Mouse (Mus musculus) embryonic facial prominence, embryonic 10.5 days (tissue): ENCODE measurements around the gene Myo1b. TPM values are rescaled to one million over a fixed set of nuclear protein-coding genes. Genes with fewer than 3 reads are reported as not detected.
"Not testable (repeated sequence)": the region's sequence is repeated elsewhere in the genome, so short reads cannot be mapped to it uniquely, and the experiment has no call there.

Experiments used
- DNase-seq: peaks from one replicate; pipeline ENCODE4 v3.0.0-alpha.2; 2017; ENCODE audit warnings: low spot score
- H3K27ac ChIP-seq: fragments of 300-500 bp; sonication (generic); replicated peaks from 2 replicates; pipeline ENCODE4 v1.5.1; 2016; ENCODE audit warnings: mild to moderate bottlenecking
- H3K27me3 ChIP-seq: fragments of 300-500 bp; sonication (generic); replicated peaks from 2 replicates; pipeline ENCODE4 v1.6.1; 2016; ENCODE audit warnings: low read depth, mild to moderate bottlenecking; ENCODE audit not compliant: poor library complexity, severe bottlenecking
- H3K36me3 ChIP-seq: fragments of 300-500 bp; sonication (generic); replicated peaks from 2 replicates; pipeline ENCODE4 v1.6.1; 2016; ENCODE audit warnings: mild to moderate bottlenecking, moderate library complexity
- H3K4me1 ChIP-seq: fragments of 300-500 bp; sonication (generic); 2 replicates; pipeline ENCODE4 v1.6.1; 2016
- H3K4me3 ChIP-seq: fragments of 300-500 bp; sonication (generic); 2 replicates; pipeline ENCODE4 v1.5.1; 2016; ENCODE audit warnings: mild to moderate bottlenecking, moderate library complexity
- H3K9me3 ChIP-seq: fragments of 300-500 bp; sonication (generic); 2 replicates; pipeline ENCODE4 v1.6.1; 2016; ENCODE audit warnings: mild to moderate bottlenecking
- WGBS: fragments of 180-500 bp; shearing (Covaris S2); methylation state at CpG from one replicate; pipeline ENCODE4 v1.1.7; 2016; 5-methylcytosine and 5-hydroxymethylcytosine counted together
- polyA plus RNA-seq: library from polyadenylated mRNA; unstranded; fragments of >200 nt; fragmentation: Nextera tagmentation; extraction: Ambion mirVana; gene quantifications from 2 replicates; pipeline ENCODE4 v1.2.1, GENCODE M21; 2016

Gene Myo1b
- polyA plus RNA-seq, 1 experiment from 2014 or later, result 91.6 TPM

DNA sequence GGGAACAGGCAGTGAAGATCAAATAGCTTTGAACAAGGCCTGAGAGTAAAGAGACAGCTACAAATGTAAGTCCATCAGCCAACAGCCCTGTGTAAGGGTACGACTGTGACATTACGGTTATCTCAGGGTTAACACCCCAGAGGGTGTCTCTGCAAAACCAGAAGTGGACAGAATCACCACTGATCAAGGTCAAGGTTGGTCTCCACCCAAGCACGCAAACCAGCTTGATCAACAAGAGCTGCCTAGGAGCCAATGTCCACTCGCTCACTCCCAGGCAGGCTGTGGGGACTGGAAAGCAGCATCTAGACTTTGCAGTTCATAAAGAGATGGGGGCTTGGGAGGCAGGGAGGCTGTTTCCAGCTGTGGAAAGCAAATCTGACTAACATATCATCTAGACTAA is 23.9 kb downstream of the Myo1b start:
- WGBS, result 91% methylated on average over 4 of the region's 4 CpGs
- Histone ChIP-seq H3K27ac (no peak overlapping the region), H3K4me1 (peaks cover 62% of the 10 kb centered on the region), H3K9me3 (no peaks in the 10 kb centered on the region), H3K36me3 (peaks cover 13% of the 10 kb centered on the region; the same call in 1 of the 2 replicates), H3K27me3 (no peaks in the 10 kb centered on the region), H3K4me3 (no peak overlapping the region)
- DNase-seq, result no peak

DNA sequence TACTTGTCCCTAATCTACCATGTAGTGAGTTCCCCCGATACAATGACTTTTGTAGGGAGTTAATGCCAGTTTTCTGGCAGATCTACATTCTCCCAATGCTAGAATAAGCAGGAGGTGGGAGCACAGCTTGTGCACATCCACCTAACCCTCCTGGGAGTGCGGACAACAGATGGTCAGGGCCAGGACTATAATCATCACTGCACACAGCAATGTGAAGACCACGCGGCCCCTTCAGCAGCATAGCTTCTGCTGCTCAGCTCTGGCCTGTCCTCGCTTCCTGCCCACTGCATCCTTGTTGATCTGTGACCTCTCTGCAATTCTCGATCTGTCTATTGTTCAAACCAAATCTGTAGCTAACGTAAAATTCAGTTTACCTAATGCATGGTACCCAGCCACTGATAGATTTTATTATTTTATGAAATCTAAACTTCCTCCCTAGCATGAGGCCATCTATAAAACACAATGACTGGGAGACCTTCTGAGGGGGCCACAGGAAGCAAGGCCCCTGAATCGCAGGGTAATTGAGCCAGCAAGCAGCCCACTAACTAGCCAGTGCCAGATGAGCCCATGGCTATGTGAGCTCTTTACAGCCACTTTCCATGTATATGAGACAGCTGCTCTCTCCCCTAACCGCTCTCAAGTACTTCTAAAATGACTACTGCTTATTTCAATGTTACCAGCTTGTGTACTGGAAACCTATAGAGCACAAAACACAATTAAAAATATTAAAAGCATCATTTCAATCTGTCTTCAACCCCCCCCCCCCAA is 27.6 kb downstream of the Myo1b start:
- Histone ChIP-seq H3K4me1 (peaks cover 56% of the 10 kb centered on the region), H3K27me3 (no peaks in the 10 kb centered on the region), H3K36me3 (peaks cover 17% of the 10 kb centered on the region), H3K9me3 (no peaks in the 10 kb centered on the region), H3K27ac (peak overlapping the region; percentile 20; the same call in 1 of the 2 replicates), H3K4me3 (no peak overlapping the region)
- 80% methylated on average over 9 of the region's 9 CpGs for WGBS
- DNase-seq, result no peak

DNA sequence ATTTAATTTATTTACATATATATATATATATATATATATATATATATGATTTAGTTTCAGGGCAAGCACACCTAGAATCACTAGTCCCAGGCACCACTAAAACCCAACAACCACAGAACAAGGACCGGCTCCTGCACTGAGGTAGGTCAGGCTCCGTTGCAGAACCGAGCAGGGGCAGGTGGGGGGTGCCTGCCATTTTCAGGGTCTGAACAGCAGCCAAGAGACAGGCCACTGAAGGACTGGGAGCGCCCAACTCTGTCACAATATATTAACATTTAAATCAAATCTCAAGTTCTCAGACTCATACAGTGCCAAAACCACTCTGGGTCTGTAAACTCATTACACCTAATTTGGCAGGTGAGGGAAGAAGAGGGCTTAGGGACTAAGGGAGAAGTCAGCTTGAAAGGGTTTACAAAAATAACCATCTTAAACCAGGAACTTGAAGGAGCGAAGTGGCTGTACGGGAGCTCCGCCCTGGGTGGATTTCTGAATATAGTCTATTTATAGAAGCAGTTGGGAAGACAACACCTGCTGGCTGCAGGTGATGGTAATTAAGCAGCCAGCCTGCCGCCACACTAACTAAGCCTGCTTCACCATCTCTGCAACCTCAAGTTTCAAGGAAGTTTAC is 30.4 kb downstream of the Myo1b start:
- Histone ChIP-seq H3K27me3 (no peaks in the 10 kb centered on the region), H3K27ac (no peak overlapping the region), H3K36me3 (peaks cover 26% of the 10 kb centered on the region), H3K4me3 (no peak overlapping the region), H3K4me1 (peaks cover 52% of the 10 kb centered on the region), H3K9me3 (no peaks in the 10 kb centered on the region)
- no peak for DNase-seq
- 88% methylated on average over 8 of the region's 8 CpGs for whole genome bisulfite sequencing

DNA sequence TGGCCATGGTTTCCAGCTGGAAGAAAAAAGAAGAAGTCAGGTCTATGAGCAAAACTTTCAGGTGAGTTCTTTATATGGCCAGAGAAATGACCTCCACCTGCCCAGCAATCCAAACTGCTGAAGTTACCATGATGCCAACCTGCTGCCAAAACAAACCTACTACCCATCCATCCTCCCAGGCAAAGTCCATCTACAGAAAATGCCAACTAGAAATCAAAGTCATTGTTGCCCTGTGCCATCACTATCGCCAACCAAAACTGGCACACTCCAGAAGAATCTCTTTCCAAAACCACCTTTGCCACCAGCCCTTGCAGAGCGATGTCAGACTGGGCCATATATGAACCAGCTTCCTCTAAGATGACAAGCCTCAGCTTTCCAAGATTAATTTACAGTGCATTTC is 32.7 kb downstream of the Myo1b start:
- 96% methylated on average over 2 of the region's 2 CpGs for whole genome bisulfite sequencing
- H3K27ac ChIP-seq, result no peak overlapping the region
- peaks cover 47% of the 10 kb centered on the region for H3K4me1 ChIP-seq
- H3K4me3 ChIP-seq, result no peak overlapping the region
- peaks cover 26% of the 10 kb centered on the region for H3K36me3 ChIP-seq
- H3K27me3 ChIP-seq, result no peaks in the 10 kb centered on the region
- no peak for DNase-seq
- no peaks in the 10 kb centered on the region for H3K9me3 ChIP-seq

DNA sequence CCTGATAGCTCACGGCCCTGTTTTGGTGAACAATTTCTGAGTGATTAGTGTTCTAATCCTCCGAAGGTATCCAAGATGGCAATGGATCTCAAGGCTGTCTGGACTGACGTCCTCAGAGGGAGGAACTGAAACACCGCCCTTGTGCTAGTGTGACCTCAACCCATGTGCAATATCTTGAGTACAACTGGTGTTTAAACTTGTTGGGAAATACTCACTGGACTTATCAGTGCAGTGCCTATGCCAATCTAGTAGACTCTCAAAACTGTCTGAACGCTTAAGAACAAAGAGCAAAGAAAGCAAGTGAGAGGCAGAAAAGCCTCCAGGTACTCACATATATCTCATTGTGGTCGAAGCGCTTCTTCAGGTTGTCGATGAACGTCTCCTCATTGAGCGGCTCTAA is 33.1 kb downstream of the Myo1b start:
- Histone ChIP-seq H3K36me3 (peaks cover 26% of the 10 kb centered on the region), H3K4me1 (peaks cover 42% of the 10 kb centered on the region), H3K27ac (no peak overlapping the region), H3K4me3 (no peak overlapping the region), H3K27me3 (no peaks in the 10 kb centered on the region), H3K9me3 (no peaks in the 10 kb centered on the region)
- DNase-seq, result no peak
- WGBS, result 95% methylated on average over 10 of the region's 10 CpGs

DNA sequence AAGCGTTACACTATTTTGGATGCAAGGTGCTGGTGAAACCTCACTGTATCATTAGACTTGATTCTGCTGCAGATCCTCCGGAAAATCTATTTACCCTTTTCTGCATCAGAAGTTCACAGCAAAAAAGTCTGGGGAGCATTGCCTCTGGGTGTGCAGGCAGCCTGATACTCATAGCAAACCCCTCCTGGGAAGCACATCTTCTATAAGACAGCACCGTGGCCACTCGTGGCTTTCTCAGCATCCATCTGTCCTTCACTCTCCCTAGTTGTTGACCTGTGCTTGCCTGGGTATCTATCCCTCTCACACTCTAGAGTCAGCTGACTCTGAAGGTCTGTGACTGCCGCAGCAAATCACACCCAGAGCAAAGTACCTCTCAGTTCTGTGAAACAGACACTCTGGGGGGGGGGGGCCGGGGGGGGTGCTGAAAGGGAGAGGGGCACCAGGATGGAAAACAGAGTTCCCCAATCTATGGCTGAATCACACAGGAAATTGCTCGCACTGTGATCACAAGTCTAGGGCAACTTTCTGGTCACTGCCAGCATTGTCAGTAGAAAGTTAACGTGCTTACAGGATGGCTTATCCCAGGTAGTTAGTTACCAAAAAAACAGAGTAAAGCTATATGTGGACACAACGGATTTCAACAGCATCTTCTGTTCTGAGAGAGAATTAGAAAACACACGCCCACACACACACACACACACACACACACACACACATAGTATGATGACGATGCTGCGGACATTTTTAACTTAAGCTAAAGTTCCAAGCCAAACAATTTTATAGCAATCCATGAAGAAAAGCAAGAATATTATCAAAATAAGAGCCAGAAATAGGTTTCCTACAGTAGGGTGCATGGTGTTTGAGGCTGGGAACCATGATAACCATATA is 35.7 kb downstream of the Myo1b start:
- WGBS, result 59% methylated on average over 12 of the region's 12 CpGs
- Histone ChIP-seq H3K27me3 (no peaks in the 10 kb centered on the region), H3K4me3 (no peak overlapping the region), H3K36me3 (peaks cover 35% of the 10 kb centered on the region), H3K9me3 (no peaks in the 10 kb centered on the region), H3K4me1 (peaks cover 25% of the 10 kb centered on the region), H3K27ac (peak overlapping the region; percentile 70)
- no peak for DNase-seq

DNA sequence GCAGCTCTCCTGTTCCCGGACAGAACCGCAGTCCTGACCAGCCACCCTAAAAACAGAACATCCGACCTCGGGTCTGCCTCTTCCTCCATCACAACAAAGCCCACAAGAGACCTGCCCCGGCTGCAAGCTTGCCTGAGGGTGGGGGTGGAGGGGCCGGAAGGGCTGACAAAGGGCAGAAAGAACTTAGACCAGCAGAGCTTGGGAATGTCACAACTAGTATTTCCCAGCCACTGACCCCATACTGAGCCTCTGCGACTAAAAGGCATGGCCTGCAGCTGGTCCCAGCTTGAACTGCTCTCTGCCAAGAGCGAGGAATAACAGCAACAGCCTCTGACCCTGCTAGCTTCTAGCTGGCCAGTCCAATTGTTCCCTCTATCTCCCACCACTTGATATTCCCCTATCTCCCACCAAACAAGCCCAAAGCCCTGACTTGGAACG is 36.5 kb downstream of the Myo1b start:
- Histone ChIP-seq H3K27me3 (no peaks in the 10 kb centered on the region), H3K4me3 (no peak overlapping the region), H3K36me3 (peaks cover 35% of the 10 kb centered on the region), H3K9me3 (no peaks in the 10 kb centered on the region), H3K4me1 (peaks cover 25% of the 10 kb centered on the region), H3K27ac (peak overlapping the region; percentile 70)
- peak; percentile 35 for DNase-seq
- 8% methylated on average over 9 of the region's 9 CpGs for WGBS

DNA sequence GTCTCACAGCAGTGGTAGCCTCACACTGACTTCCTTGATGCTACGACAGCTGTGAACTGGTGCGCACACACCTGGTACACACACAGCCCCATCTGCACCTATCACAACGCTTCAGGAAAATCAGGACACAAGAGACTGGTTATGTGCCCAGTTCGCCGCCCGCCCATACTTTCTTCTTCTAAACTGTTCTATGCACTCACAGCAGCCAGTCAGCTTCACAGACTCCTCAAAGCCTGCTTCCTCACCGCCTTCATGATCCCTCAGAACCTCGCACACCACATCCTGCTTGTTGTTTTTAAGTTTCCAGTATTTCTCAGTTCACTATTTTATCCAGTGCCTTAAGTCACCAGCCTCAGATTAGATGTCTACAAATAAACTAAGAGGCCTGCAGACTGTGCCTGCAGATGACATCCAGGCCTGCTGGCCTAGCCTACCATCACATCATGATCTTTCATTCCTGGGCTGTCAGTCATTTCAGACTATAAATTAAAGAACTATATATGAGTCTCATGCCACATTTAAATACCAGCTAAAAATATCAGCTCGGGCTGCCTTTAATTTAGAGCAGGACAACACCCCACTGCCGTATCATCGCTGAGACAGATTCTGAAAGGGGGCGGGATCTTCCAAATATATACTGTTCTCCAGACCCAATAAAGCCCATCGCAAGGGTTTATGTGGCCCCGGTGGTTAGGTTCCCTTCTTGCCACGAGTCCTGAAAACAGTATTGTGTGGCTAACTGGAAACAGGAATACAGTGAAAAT is 40.2 kb downstream of the Myo1b start:
- Histone ChIP-seq H3K27ac (no peak overlapping the region), H3K4me1 (peaks cover 23% of the 10 kb centered on the region), H3K27me3 (no peaks in the 10 kb centered on the region), H3K9me3 (no peaks in the 10 kb centered on the region), H3K36me3 (peaks cover 24% of the 10 kb centered on the region), H3K4me3 (no peak overlapping the region)
- no peak for DNase-seq
- WGBS, result 92% methylated on average over 15 of the region's 15 CpGs

DNA sequence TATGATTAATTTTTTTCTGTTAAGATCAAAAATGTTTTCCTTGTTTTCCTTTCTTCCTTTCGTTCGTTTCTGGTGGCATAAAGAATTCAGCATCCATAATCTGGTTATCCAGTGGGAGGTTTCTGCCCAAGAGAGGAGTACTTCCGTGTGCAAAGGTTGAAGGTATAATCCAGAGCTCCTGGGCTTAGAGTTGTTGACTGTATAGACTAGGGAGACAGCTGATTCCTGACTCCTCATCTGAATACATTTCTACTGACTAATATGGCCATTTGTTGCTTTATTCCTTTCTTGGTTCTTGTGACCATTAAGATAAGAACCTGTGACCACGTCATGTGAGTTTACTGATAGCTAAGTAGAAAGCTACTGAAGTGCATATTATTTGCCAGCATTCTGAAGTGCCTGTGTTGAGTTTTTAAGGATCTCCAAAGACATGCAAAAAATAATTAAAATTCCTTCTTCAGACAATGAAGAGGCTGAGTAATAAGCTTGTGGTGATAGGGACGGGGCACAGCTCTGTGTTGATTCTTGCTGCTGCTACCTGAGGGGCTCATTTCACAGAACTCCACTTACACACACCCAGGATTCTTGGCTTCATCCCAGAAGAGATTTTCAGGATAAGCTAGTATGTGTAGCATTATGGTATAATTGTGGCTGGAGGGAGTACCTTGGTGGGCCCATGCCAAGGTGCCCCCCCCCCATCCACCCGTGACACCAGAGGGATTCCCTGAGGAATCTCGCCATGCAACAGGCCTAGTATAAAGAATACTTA is 43.2 kb downstream of the Myo1b start:
- no peak for DNase-seq
- Histone ChIP-seq H3K4me1 (peaks cover 6% of the 10 kb centered on the region; the same call in 1 of the 2 replicates), H3K36me3 (peaks cover 31% of the 10 kb centered on the region), H3K4me3 (no peak overlapping the region), H3K9me3 (no peaks in the 10 kb centered on the region), H3K27ac (no peak overlapping the region), H3K27me3 (no peaks in the 10 kb centered on the region)
- 85% methylated on average over 7 of the region's 7 CpGs for WGBS

DNA sequence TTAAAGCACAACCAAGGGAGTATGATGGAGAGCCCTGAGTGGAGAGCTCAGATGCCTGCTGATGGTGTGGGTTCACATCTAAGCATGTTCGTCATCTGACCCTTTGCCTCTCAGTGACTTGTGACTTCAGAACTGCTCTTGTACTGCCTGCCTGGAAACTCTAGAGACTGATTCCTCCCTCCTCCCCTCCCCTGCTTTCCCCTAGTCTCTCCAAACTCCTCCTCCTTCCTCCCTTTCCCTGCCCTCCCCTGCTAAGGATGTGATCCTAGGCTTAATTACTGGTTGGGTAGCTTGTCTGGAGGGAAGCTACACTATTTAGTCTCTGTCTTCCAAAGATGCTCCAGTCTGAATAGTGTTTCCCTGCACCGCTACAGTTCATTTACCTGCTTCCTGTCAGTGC is 44.6 kb downstream of the Myo1b start:
- not testable (repeated sequence) for H3K9me3 ChIP-seq, H3K27me3 ChIP-seq, H3K4me1 ChIP-seq, DNase-seq, H3K4me3 ChIP-seq, H3K27ac ChIP-seq
- WGBS, result 62% methylated on average over 2 of the region's 2 CpGs
- H3K36me3 ChIP-seq, result peaks cover 36% of the 10 kb centered on the region

DNA sequence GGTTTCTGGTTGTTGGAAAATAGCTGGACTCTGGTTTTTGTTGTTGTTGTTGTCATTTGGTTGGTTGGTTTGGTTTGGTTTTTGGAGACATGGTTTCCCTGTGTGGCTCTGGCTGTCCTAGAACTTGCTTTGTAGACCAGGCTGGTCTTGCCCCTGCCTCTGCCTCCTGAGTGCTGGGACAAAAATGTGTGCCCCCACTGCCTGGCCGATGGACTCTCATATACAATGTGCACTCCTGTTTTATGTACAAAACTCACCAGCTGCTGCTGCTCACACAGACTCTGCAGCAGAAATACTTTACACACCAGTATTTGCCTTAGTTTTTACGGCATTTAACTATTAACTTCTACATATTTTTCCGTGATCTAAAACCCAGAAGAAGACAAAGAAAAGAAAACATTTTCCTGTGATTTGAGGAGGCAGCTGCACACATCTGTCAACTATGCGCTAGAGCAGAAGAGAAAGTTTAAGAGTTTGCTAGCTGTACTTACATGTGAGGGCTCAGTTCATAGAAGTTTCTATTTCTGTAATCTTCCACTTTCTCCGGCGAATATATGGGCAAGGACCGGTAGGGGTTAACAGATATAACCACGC is 52.9 kb downstream of the Myo1b start:
- peaks cover 64% of the 10 kb centered on the region for H3K36me3 ChIP-seq
- H3K27ac ChIP-seq, result no peak overlapping the region
- no peak overlapping the region for H3K4me3 ChIP-seq
- H3K27me3 ChIP-seq, result no peaks in the 10 kb centered on the region
- H3K4me1 ChIP-seq, result no peaks in the 10 kb centered on the region; the same call in 1 of the 2 replicates
- no peaks in the 10 kb centered on the region for H3K9me3 ChIP-seq
- 94% methylated on average over 8 of the region's 8 CpGs for WGBS
- no peak for DNase-seq
